Mouse (Mus musculus) B cell, adult (primary cell): ENCODE data around the gene Pigt. TPM values are rescaled to one million over a fixed set of nuclear protein-coding genes. Genes with fewer than 3 reads are reported as not detected.

Experiments used
- total RNA-seq: library from RNA; stranded (reverse); gene quantifications from 4 replicates; pipeline ENCODE4 v1.2.4, GENCODE M21; 2023; ENCODE audit not compliant: inconsistent age

Gene Pigt
- 69.4 to 79.5 TPM (median 75.7 TPM) in 4 replicates for total RNA-seq

GRCm38 (mm10) chr2:164496847-164497690 is at the start of gene Pigt:
TSS of gene Pigt (plus strand) at chr2:164497520.

GRCm38 (mm10) chr2:164456864-164457300 is 40.4 kb upstream of the Pigt start, which contains the start of gene Sys1:
TSS of gene Sys1 (plus strand) at chr2:164456964.

GRCm38 (mm10) chr2:164460745-164461551 is 36.4 kb upstream of the Pigt start, which contains the start of gene Gm20458:
TSS of gene Gm20458 (plus strand) at chr2:164460967.

GRCm38 (mm10) chr2:164473624-164474023 is 23.7 kb upstream of the Pigt start, which contains the start of gene Trp53tg5:
TSS of gene Trp53tg5 (minus strand) at chr2:164473724.

GRCm38 (mm10) chr2:164485681-164486257 is 11.6 kb upstream of the Pigt start, which contains the start of gene Dbndd2:
TSS of gene Dbndd2 (plus strand) at chr2:164486106.

Other genes with a start within 250 kb of the Pigt start
- not detected in 4 replicates for gene Svs3b, start 240.9 kb upstream of the Pigt start, total RNA-seq
- gene Svs4, start 219.1 kb upstream of the Pigt start, total RNA-seq = not detected in 4 replicates
- not detected in 4 replicates for gene Svs3a, start 208.3 kb upstream of the Pigt start, total RNA-seq
- gene Svs6, start 180.8 kb upstream of the Pigt start, total RNA-seq = not detected in 4 replicates
- 1.7 TPM in 1 of 4 replicates, not detected in the others for gene Svs5, start 164.8 kb upstream of the Pigt start, total RNA-seq
- 6.4 to 8.2 TPM (median 6.7 TPM) in 4 replicates for gene Slpi, start 108.4 kb upstream of the Pigt start, total RNA-seq
- gene Rbpjl, start 94.4 kb upstream of the Pigt start, total RNA-seq = 0.24 to 0.69 TPM (median 0.34 TPM) in 4 replicates
- gene Matn4, start 92.4 kb upstream of the Pigt start, total RNA-seq = 0.35 to 0.83 TPM (median 0.39 TPM) in 3 of 4 replicates, not detected in the other
- gene Sdc4, start 53.6 kb upstream of the Pigt start, total RNA-seq = 173 to 196 TPM (median 177 TPM) in 4 replicates
- 52.1 to 63.2 TPM (median 59.2 TPM) in 4 replicates for gene Sys1, start 40.6 kb upstream of the Pigt start, total RNA-seq
- 2.1 to 5.1 TPM in 2 of 4 replicates, not detected in the others for gene Gm20458, start 36.6 kb upstream of the Pigt start, total RNA-seq
- gene Trp53tg5, start 23.8 kb upstream of the Pigt start, total RNA-seq = not detected in 4 replicates
- gene Dbndd2, start 11.4 kb upstream of the Pigt start, total RNA-seq = 5.2 to 7.2 TPM (median 6.9 TPM) in 4 replicates
- not detected in 4 replicates for gene Wfdc2, start 64.9 kb downstream of the Pigt start, total RNA-seq
- not detected in 4 replicates for gene Spint3, start 75.9 kb downstream of the Pigt start, total RNA-seq
- gene Wfdc6a, start 87.9 kb downstream of the Pigt start, total RNA-seq = not detected in 4 replicates
- gene Eppin, start 96.1 kb downstream of the Pigt start, total RNA-seq = not detected in 4 replicates
- not detected in 4 replicates for gene Wfdc6b, start 116.0 kb downstream of the Pigt start, total RNA-seq
- not detected in 4 replicates for gene Wfdc8, start 116.1 kb downstream of the Pigt start, total RNA-seq
- gene Wfdc16, start 141.3 kb downstream of the Pigt start, total RNA-seq = not detected in 4 replicates
- gene Wfdc10, start 158.5 kb downstream of the Pigt start, total RNA-seq = not detected in 4 replicates
- gene Wfdc9, start 159.1 kb downstream of the Pigt start, total RNA-seq = not detected in 4 replicates
- gene Wfdc11, start 176.6 kb downstream of the Pigt start, total RNA-seq = not detected in 4 replicates
- not detected in 4 replicates for gene Wfdc13, start 187.6 kb downstream of the Pigt start, total RNA-seq
- gene Spint4, start 201.0 kb downstream of the Pigt start, total RNA-seq = not detected in 4 replicates
- not detected in 4 replicates for gene Spint5, start 217.8 kb downstream of the Pigt start, total RNA-seq
- not detected in 4 replicates for gene Wfdc3, start 248.4 kb downstream of the Pigt start, total RNA-seq
- gene Dnttip1, start 248.5 kb downstream of the Pigt start, total RNA-seq = 35.3 to 43.4 TPM (median 39.6 TPM) in 4 replicates